In the genomic region with DNA sequence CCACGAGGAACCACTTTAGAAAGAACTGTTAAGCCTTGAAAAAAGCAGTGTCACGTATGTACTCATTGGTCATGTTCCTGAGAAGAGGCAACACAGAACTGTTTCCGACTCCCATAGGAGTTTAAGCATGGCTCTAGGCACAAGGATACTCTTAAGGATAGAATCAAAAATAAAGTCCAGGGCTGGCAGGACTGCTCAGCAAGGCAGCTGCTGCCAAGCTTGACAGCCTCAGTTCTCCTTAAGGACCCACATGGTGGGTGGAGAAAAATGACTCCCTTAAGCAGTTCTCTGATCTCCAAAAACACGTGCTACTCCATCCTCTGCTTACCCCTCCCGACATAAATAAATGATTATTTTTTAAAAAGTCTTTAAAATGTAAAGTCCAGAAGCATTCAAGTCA, we compare ENCODE assay signal across 15 mouse cellular contexts.
"Had no signal": no experiment of that assay in that cellular context is flagged by ENCODE, and none has a peak within 500 bp of the region (broad histone marks: within the 10 kb centered on the region; RNA-seq: fewer than 3 reads in every experiment).

No protein-coding gene starts in this region.

- H3K4me3 ChIP-seq: lung, embryonic 15.5 days; megakaryocyte, embryonic 14.5 days; midbrain, embryonic 13.5 days; midbrain, embryonic 15.5 days; neural tube, embryonic 12.5 days; stomach, embryonic 15.5 days had no signal

- H3K27ac ChIP-seq: lung, embryonic 15.5 days; macrophage; midbrain, embryonic 13.5 days; midbrain, embryonic 15.5 days; neural tube, embryonic 12.5 days; stomach, embryonic 15.5 days; stomach, postnatal 0 days had no signal

- DNase-seq: lung, adult 2 months; lung, postnatal 14 days; lung, postnatal 36 days; right cerebral cortex, postnatal 14 days; thymus, adult 2 months; thymus, postnatal 25 days; thymus, postnatal 4 days had no signal

- H3K4me1 ChIP-seq: lung, embryonic 15.5 days; midbrain, embryonic 13.5 days; midbrain, embryonic 15.5 days; neural tube, embryonic 12.5 days; stomach, embryonic 15.5 days had no signal
